Mouse (Mus musculus): ENCODE results near the gene Cyp4x1.

DNA sequence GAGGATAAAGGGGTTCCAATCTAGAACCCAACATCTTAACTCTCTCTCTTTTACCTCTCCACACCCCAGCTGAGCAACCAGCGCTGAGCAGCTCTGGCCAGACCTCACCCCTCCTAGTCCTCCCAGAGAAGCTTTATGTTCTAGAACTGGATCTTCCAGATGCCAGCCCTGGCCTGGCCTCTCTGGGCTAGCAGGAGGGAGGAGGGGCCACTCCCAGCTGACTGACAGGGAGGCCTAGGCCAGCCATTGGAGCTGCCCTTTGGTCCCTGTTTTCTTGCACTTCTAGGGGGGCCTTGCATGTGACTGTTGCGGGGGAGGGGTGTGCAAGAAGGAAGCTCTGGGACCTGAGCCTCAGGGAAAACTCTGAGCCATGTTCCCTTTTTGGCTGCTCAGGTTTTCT is 43.5 kb downstream of the Cyp4x1 start:
- TF ChIP-seq POLR2A (IDR thresholded peaks at IDR 0.05; ENCODE audit: insufficient read depth, low read depth, low read length) (no peak), CTCF (IDR thresholded peaks at IDR 0.05; ENCODE audit: insufficient read depth, low read depth, low read length) (no peak)

Data from olfactory bulb, adult 2 months (tissue).